Mouse (Mus musculus) lung, postnatal 36 days (tissue): ENCODE results near the gene Nfib.

Experiments used
- DNase-seq: peaks from one replicate; pipeline ENCODE4 v3.0.0; 2022; ENCODE audit warnings: mixed read lengths

Nfib gene

GRCm38 (mm10) chr4:82538069-82538811 is 167.3 kb downstream of the Nfib start:
- peak; percentile 55 for DNase-seq

- no peak for DNase-seq
These were observed 168.1 kb downstream of the Nfib start for GRCm38 (mm10) chr4:82537279-82537967.

GRCm38 (mm10) chr4:82536435-82537278 is 168.9 kb downstream of the Nfib start:
- no peak for DNase-seq

- DNase-seq = no peak
These were observed 169.7 kb downstream of the Nfib start for GRCm38 (mm10) chr4:82535606-82536434.

- no peak for DNase-seq
These were observed 172.3 kb downstream of the Nfib start for GRCm38 (mm10) chr4:82533231-82533630.

GRCm38 (mm10) chr4:82532443-82533191 is 172.9 kb downstream of the Nfib start:
- no peak for DNase-seq

GRCm38 (mm10) chr4:82531977-82532376 is 173.6 kb downstream of the Nfib start:
- no peak for DNase-seq

GRCm38 (mm10) chr4:82530875-82531353 is 174.6 kb downstream of the Nfib start:
- DNase-seq = peak; percentile 59

GRCm38 (mm10) chr4:82528978-82529377 is 176.6 kb downstream of the Nfib start:
- no peak for DNase-seq

- no peak for DNase-seq
These were observed 185.6 kb downstream of the Nfib start for GRCm38 (mm10) chr4:82519935-82520334.

- DNase-seq = no peak
These were observed 187.4 kb downstream of the Nfib start for GRCm38 (mm10) chr4:82518132-82518531.

- no peak for DNase-seq
These were observed 188.2 kb downstream of the Nfib start for GRCm38 (mm10) chr4:82517311-82517710.

GRCm38 (mm10) chr4:82516211-82516795 is 189.2 kb downstream of the Nfib start:
- DNase-seq = no peak

- DNase-seq = no peak
These were observed 190.6 kb downstream of the Nfib start for GRCm38 (mm10) chr4:82514921-82515320.

GRCm38 (mm10) chr4:82514373-82514772 is 191.2 kb downstream of the Nfib start:
- no peak for DNase-seq

GRCm38 (mm10) chr4:82513426-82513750 is 192.2 kb downstream of the Nfib start:
- DNase-seq = no peak

GRCm38 (mm10) chr4:82512743-82513425 is 192.7 kb downstream of the Nfib start:
- DNase-seq = peak; percentile 95

GRCm38 (mm10) chr4:82512335-82512734 is 193.2 kb downstream of the Nfib start:
- no peak for DNase-seq

- DNase-seq = peak; percentile 76
These were observed 194.0 kb downstream of the Nfib start for GRCm38 (mm10) chr4:82511524-82511923.

GRCm38 (mm10) chr4:82511001-82511513 is 194.5 kb downstream of the Nfib start:
- peak; percentile 55 for DNase-seq
